Mouse (Mus musculus) liver, postnatal 0 days (tissue): ENCODE data around the gene Nlrc5.

Experiments
- CTCF ChIP-seq: sonication (generic); IDR thresholded peaks from 2 replicates; pipeline ENCODE4 v1.5.1; 2016; ENCODE audit warnings: antibody characterized with exemption, low read depth
- EP300 ChIP-seq: IDR thresholded peaks from 2 replicates; pipeline ENCODE4 v1.6.1; 2016; ENCODE audit warnings: antibody characterized with exemption, low read depth, mild to moderate bottlenecking

DNA sequence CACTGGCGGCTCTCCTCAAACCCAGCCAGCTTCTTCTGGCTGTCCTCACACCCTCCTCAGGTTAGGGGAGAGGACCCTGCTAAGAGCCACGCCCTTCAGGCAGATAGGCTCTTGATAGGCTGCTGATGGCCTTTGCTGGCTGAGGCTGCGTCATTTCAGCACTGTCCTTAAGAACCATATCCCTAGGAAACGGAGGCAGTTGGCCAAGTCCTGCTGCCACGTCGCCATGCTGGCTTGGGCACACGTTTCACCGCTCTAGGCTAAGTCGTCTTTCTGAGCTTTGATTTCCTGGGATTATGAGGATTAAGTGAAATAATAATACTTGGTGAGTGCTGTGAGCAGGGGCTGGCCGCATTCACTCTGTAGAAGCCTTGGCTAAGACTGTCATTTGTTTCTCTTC lies 84.2 kb downstream of the Nlrc5 start:
- TF ChIP-seq CTCF (no peak), EP300 (no peak)
